Mouse (Mus musculus) liver, adult (tissue): ENCODE data around the gene Arhgap29.

ENCODE experiments used
- GATA4 ChIP-seq: IDR thresholded peaks from 2 replicates; pipeline ENCODE4 v1.6.1; 2014; ENCODE audit warnings: mild to moderate bottlenecking, low read length; ENCODE audit not compliant: insufficient replicate concordance

The Arhgap29 gene

DNA sequence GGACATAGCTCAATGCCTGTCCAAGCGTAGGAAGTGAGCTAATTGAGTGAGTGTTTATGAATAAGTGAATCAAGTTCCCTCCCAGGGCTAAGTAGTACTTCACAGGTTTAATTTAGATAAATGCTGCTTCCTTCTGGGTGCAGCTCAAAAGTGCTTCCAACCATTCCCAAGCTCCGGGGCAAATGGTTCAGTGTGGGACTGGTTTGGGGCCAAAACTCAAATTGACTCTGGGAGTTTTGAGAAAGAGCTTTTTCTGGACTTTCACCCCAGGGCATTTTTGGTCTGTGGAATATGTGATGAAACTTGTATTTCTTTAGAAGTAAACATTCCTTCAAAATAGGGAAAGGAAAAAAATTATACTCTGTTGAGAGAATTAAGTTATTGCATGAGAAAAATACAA, 16.1 kb upstream of the Arhgap29 start:
- no peak for TF ChIP-seq GATA4

DNA sequence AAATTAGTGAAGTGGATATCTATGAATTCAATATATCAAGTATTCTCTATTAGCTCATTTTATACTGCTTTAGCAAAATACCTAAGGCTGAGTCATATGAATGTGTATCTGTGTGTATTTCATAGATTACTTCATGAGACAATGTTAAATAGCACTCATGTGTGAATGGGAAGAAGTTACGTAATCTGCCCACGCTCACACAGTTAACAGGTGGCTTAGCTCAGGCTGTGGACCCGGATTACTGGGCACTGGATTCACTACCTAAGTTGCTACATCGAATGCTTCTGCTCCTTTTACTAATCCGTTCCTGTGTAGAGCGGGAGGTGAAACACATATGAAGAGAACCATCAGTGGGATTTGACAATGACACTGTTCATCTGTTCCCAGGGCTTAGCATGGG, 15.3 kb upstream of the Arhgap29 start:
- no peak for TF ChIP-seq GATA4

DNA sequence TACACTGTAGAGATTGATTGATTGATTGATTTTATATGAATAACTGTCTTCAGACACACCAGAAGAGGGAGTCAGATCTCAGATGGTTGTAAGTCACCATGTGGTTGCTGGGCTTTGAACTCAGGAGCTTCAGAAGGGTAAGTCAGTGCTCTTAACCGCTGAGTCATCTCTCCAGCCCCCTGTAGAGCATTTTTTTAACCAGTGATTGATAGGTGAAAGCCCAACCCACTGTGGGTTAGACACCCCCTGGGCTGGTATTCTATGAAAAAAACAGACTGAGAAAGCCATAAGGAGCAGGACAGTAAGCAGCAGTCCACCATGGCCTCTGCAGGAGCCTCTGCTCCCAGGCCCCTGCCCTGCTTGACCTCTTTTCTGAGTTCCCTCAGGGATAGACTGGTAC, 12.7 kb upstream of the Arhgap29 start:
- no peak for TF ChIP-seq GATA4

DNA sequence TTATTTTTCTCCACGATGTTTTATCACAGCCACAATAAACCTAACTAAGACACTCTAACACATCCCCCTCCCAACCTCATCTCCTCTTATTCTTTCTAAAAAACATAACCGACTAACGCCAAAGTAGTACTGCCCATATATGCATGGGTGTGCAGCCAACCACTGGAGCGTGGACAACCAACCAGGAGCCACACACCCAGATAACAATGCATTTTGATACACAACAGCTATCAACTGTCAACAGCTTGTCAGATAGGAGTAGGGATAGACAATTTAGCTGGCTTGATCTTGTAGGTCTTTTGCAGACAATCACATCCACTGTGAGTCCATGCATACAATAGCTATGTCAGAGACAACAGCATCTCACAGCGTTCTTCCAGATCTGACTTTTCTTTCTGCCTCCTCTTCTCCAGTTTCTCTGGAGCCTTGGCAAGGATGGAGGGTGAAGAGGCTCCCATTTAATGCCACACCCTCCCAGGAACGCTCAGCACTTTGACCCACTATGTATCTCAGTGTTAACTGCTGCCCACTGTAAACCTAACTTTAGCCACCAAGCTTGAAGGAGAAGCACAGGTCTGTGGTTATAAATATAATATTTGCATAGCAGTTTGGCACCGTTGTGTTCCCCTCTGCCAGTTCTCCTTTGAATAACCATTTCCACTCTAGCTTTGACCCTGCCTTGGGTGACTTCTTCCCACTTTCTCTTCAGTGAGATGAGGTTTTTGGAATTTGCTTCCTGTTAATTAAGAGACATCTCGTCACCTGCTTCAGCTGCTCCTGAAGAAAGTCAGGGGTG, 12.0 kb upstream of the Arhgap29 start:
- no peak for TF ChIP-seq GATA4

DNA sequence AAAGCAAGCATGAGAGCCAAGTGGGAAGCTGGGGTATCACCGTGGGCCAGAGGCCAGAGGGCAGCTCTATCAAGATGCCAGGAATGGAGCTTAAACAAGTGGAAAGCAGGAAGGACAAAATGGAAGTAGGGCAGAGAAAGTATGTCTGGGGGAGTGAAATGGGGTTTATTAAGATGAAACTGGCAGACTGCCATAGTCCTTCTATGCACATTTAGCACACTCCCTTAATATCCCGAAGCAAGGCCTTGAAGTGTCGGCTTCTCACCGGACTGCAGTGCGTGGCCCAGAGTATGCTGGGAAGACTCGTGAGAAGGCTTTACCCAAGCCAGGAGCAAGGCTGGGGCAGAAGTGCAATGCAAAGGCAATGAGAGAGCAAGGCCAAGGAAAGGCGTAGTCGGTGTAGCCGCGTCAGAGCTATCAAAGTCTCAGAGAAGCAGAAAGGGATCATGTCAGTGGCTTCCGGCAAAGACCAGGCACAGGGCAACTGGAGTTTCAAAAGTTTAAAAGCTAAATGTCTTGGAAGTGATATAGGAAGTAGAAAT, 11.1 kb upstream of the Arhgap29 start:
- no peak for TF ChIP-seq GATA4

DNA sequence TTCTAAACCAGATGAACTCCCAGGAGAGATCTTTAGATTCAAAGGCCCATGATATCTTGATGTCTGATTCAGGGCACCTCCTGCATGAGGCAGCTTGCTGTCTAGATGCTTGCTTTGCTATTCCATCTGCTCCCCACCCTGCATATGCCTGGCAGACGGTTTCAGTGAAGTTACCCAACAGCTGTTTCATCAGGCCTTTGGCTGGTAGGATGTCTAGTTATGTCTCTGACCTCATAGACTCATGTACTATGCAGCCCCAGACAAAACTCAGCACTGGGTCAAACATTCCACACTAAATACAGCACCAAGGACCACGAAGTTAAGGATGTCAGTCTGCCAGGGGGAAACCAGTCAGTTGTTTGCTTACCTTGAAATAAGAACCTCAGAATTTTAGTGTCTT, 6.4 kb upstream of the Arhgap29 start:
- no peak for TF ChIP-seq GATA4

DNA sequence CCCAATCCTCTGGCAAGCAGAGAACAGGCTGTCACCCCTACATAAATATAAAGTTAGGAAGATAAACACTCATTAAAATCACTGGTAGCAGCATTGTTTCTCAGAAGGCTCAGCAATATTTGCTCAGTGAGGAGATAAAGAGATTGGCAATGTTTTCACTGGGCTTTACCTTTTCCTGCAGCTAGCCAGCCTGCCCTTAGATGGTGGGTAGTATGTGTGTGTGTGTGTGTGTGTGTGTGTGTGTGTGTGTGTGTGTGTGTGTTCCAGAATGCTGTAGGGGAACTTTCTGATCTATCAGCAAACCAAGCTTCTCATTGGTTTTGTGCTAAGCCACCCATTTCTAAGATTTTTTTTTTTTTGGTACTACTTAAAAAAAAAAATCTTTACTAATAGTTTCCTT, 5.6 kb upstream of the Arhgap29 start:
- no peak for TF ChIP-seq GATA4

DNA sequence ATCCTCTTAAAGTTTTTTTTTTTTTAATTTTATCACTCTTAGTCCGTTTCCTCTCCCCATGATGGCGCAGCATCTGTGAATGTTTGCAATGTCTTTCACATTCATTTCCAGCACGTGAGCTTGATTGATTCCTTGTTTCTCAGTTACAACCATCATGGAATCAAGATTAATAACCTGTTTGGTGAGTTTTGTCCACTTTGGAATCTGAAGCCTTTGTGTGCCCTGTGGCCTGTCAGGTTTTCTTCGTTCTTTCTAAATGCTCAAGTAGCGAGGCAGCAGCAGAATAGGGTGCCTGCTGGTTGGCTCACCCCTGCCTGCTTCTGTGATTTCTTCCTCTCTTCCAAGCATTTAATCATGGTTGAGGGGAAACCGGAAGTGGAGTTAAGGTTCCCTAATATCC, 2.2 kb upstream of the Arhgap29 start:
- TF ChIP-seq GATA4, result no peak

DNA sequence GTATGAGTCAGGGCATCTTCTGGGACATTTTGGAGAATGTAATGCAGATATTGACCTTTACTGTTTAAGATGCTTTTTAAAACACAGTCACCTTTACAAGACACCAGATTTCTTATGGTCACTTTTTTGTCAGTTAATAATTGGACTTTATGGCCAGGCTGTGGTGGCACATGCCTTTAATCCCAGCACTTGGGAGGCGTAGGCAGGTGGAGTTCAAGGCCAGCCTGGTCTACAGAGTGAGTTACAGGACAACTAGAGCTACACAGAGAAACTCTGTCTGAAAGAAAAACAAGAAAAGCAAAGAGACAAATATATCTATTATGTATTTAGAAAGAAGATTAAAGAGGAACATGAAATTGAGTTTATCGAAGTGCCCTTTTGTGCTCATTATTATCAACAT, 1.2 kb upstream of the Arhgap29 start:
- no peak for TF ChIP-seq GATA4

DNA sequence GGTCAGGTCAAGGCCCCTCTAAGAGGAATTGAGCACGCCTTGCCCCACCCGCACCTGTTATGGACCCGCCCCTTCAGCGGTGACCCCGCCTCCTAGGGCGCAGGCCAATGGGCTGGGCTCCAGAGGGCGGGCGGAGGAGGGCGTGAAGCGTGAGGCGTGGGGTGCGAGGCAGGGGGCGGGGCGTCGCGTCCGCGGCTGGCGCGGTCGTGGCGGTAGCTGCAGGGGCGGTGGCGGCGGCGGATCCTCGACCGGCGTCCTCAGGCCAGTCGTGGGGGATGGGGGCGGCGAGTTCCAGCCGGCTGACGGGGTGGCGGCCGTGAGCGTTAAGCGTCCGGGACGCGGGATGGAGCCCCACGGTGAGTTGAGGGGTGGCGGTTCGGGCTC, 700 bp downstream of the Arhgap29 start:
- peak; percentile 10; the same call in 1 of the 2 replicates for TF ChIP-seq GATA4

DNA sequence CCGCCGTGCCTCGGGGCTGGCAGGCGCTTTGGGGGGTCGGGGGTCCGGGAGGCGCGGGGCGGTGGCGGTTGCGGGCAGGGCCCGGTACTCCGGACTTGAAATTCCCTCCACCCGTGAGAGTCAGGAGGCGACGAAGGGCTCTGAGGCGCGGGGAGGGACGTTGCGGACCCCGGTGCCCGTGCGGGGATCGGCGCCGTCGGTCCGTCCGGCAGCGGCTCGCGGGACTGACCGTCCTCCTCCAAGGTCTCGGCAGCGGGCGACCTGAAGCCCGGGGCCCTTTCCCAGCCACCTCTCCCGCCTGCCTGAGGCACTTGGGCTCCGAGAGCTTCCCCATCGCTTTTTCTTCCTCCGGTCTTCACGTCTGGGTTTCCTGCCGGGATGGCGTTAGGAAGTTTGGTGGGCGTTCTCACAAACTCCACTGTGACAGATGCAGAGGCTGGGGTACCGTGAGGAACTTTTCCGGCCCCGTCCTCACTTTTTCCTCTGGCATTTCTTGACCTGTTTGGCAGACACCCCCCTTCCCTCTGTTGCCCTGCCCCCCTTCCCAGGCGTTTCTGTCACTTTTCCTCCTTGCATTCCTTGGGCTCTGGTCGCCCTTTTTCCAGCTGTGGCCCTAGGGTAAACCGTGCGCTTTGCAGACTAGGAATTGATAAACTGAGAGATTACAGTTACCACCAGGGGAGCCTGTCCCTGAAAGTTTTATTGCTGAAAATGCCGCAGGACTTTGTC, 1.3 kb downstream of the Arhgap29 start:
- TF ChIP-seq GATA4, result no peak

DNA sequence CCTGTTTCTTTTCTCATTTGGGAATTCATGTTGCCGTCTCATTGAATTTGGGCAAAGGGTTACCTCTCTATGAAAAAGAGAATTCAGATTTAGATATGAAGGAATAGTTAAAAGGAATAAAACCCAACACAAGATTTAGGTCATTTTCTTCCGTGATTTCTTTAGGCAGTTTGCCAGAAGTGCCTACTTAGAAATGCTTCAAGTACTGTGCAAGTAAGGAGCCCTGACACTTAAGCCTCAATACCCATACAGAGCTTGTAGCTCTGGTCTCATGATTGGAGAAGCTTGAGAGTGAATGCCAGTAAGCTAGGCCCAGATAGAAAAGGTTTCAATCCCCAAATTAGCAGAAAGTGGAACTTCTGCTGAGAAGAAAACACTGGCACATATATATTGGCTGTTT, 2.1 kb downstream of the Arhgap29 start:
- no peak for TF ChIP-seq GATA4

DNA sequence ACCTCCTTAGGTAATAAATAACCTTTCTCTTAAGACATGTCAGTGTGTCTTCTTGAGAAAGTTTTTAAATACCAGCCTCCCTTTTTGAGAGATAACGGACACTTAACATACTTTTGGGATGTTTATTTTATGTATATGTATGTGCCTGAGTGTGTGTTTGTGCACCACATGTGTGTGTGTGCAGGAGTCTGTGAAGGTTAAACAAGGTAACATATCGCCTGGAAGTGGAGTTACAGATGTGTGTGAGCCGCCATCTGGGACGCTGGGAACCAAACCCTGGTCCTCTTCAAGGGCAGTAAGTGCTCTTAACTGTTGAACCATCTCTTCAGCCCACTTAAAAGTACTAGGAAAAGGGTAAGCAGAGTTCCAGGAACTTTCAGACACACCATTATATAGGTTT, 3.2 kb downstream of the Arhgap29 start:
- TF ChIP-seq GATA4, result no peak

DNA sequence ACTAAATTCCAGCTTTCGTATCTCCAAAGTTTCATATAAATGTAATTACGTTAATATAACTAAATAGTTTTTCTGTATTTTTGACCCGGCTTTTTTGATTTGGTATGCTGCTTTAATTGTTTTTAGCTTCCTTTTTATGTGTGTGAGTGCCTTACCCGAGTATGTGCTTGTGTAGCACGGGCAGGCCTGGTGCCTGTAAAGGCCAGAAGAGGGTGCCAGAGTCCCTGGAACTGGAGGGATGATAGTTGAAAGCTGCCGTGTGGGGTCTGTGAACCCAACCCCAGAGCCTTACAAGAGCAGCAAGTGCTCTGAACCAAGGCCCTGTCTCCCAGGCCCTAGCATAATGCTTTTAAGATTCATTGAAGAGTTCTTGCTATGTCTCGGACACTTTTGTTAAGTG, 4.4 kb downstream of the Arhgap29 start:
- TF ChIP-seq GATA4, result no peak

DNA sequence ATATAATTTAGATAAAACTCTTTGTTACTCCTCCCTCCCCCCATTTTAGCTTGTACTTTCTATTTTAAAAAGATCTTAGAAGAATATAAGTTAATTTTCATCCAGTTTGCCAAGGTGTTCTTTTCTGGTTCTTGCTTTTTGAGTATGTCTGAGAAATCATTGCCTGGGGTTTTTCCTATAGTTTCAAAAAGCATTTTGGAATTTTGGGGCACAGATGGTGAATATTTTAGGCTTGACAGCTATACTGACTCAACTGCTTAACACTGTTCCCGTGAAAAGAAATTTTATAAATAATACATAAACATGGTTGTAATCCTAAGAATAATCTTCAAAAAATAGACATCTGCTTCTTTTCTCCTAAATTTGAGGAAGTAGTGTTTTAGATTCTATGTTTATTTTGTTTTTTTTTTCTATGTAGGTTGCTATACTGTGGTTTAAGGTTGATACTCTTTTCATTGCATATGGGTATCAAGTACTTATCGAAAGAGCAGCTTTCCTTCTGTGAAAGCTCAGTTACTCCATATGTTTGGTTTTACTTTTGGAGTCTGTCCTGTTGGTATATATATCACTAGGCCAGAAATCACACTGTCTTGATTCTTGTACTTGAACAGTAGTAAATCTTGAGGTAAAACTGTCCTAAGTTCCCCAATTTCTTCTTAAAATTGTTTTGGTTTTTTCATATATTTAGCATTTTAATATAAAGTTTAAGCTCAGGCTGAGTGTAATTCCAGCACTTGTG, 5.4 kb downstream of the Arhgap29 start:
- no peak for TF ChIP-seq GATA4

DNA sequence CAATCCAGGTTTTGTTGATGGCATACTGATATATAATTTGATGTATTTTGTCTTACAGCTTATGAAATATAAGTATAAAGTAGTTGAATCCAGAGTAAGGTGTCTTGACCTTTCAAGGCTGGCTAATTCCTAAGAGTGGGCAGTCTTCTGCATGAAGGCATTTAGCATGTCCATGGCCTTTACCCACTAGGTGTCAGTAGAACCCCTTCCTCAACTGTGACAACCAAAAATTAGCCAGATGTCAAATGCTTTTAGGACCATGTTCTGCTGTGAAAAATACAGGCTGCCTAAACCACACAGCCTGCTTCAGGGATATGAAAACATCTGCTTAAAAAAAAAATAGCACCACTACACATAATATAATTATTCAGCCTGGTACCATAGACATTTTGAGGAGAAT, 11.8 kb downstream of the Arhgap29 start:
- TF ChIP-seq GATA4, result no peak
